Mouse (Mus musculus) liver, adult 2 months (tissue): ENCODE measurements around the gene Olfr1380. TPM values are rescaled to one million over a fixed set of nuclear protein-coding genes. Genes with fewer than 3 reads are reported as not detected.
A peak's percentile ranks its signal among the peaks of the same experiment; 100 is the strongest.
"Not testable (repeated sequence)": the region's sequence is repeated elsewhere in the genome, so short reads cannot be mapped to it uniquely, and the experiment has no call there.

Experiments
- DNase-seq: peaks from one replicate; pipeline ENCODE4 v3.0.0-alpha.2; 2011; ENCODE audit warnings: low read depth, low spot score; ENCODE audit errors: extremely low read depth
- H3K27ac ChIP-seq: fragments of 200-500 bp; replicated peaks from 2 replicates; pipeline ENCODE4 v1.5.1; 2012; ENCODE audit warnings: low read depth, mild to moderate bottlenecking, control low read depth, inconsistent platforms, low read length; ENCODE audit not compliant: insufficient read depth
- H3K27me3 ChIP-seq: fragments of 200-500 bp; 2 replicates; pipeline ENCODE4 v1.6.1; 2012; ENCODE audit warnings: mild to moderate bottlenecking, moderate library complexity, low read length, inconsistent platforms; ENCODE audit not compliant: control insufficient read depth, insufficient read depth
- H3K36me3 ChIP-seq: fragments of 200-500 bp; 2 replicates; pipeline ENCODE4 v1.6.1; 2012; ENCODE audit warnings: low read length, inconsistent platforms; ENCODE audit not compliant: control insufficient read depth, insufficient read depth
- H3K4me1 ChIP-seq: fragments of 200-500 bp; 2 replicates; pipeline ENCODE4 v1.6.1; 2011; ENCODE audit warnings: low read length; ENCODE audit not compliant: control insufficient read depth, insufficient read depth
- H3K4me3 ChIP-seq: fragments of 200-500 bp; 2 replicates; pipeline ENCODE4 v1.5.1; 2011; ENCODE audit warnings: low read depth, mild to moderate bottlenecking, control low read depth, low read length, moderate library complexity; ENCODE audit not compliant: insufficient read depth
- H3K79me2 ChIP-seq: fragments of 200-500 bp; 2 replicates; pipeline ENCODE4 v1.6.1; 2012; ENCODE audit warnings: inconsistent platforms, mild to moderate bottlenecking, low read length, moderate library complexity; ENCODE audit not compliant: control insufficient read depth, insufficient read depth
- H3K9ac ChIP-seq: fragments of 200-500 bp; 2 replicates; pipeline ENCODE4 v1.6.1; 2012; ENCODE audit warnings: low read depth, mild to moderate bottlenecking, control low read depth, inconsistent platforms, low read length
- CTCF ChIP-seq: fragments of 200-500 bp; IDR thresholded peaks from 2 replicates; pipeline ENCODE4 v1.5.1; 2011; ENCODE audit warnings: low read depth, low read length, control low read depth
- POLR2A ChIP-seq: fragments of 200-500 bp; IDR thresholded peaks from 2 replicates; pipeline ENCODE4 v1.6.1; 2011; ENCODE audit warnings: low read length, control low read depth; ENCODE audit not compliant: insufficient read depth; ENCODE audit errors: extremely low read depth
- WGBS: fragments of 180-500 bp; shearing (Covaris S2); methylation state at CpG from one replicate; pipeline ENCODE4 v1.1.7; 2018; 5-methylcytosine and 5-hydroxymethylcytosine counted together
- polyA plus RNA-seq: library from polyadenylated mRNA; depleted of rRNA; stranded (reverse); fragments of >200 nt; gene quantifications from 2 replicates; pipeline ENCODE4 v1.2.3, GENCODE M21; 2012
- total RNA-seq: library from RNA; depleted of rRNA; stranded (reverse); fragments of >200 nt; gene quantifications from 2 replicates; pipeline ENCODE4 v1.2.3, GENCODE M21; 2014

The Olfr1380 gene
- total and polyA plus RNA-seq, 2 experiments: not detected

DNA sequence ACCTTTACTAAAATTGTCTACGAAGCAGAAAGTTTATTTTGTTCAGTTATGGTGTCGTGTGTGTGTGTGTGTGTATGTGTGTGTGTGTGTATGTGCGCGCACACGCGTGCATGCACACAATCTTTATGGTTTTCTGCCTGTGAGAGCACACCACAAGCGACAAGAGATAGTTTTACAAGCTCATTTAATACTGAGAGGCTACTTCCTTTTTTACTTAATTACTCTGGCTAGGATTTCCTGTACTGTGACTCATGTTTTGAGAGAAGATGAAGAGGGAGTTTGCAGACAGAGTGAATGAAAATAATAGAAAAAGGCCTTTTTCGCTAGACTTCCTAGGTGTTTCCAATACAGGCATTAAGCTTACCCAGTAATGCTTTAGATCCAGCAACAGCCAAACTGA, 23.8 kb downstream of the Olfr1380 start:
- not testable (repeated sequence) for H3K9ac ChIP-seq, H3K27me3 ChIP-seq, H3K27ac ChIP-seq, H3K79me2 ChIP-seq, DNase-seq, H3K4me3 ChIP-seq, H3K4me1 ChIP-seq, H3K36me3 ChIP-seq
- WGBS: 68% methylated on average over 8 of the region's 8 CpGs

DNA sequence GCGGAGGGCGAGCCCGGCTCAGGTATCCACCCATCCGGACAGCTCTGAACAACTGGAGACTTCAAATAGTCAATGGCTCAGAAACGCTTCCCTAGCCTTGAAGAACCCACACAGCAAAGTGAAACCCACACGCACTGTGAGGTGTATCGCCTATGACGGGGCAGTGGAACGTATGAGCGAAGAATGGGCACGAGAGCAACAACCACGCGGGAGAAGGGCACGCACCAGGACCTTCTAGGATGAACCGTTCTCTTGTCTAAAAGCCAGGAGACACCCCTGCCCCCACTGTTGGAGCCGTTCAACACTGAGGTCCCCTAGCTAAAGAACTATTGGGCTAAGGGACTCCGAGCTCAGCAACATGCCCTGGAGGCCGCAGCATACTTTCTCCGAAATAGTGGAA, 33.5 kb downstream of the Olfr1380 start:
- Histone ChIP-seq H3K27ac (no peak overlapping the region), H3K36me3 (no peaks in the 10 kb centered on the region), H3K4me3 (no peak overlapping the region), H3K4me1 (no peaks in the 10 kb centered on the region), H3K27me3 (no peaks in the 10 kb centered on the region), H3K9ac (no peak overlapping the region), H3K79me2 (no peaks in the 10 kb centered on the region)
- 89% methylated on average over 19 of the region's 19 CpGs for WGBS
- DNase-seq: no peak
- TF ChIP-seq CTCF (no peak), POLR2A (no peak)

DNA sequence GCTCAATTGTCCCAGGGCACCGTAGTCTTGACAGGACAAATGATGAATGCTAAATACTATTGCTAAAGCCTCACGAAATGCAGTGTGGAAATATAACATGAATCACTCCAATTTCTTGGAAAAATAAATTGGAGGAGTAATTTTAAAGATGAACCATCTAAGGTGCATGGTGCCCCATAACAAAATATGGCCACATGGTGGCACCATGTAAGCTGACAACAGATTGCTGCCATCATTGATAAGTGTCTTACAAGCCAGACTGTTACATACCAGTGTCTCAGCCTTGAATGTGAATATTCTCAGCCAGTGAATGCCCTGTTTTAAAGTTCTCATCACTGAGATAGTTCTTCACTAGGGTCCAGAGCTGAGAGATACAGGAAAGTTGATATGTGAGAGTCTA, 40.5 kb downstream of the Olfr1380 start:
- not testable (repeated sequence) for H3K9ac ChIP-seq, H3K4me3 ChIP-seq, H3K27ac ChIP-seq, H3K4me1 ChIP-seq, H3K27me3 ChIP-seq, DNase-seq, H3K79me2 ChIP-seq, H3K36me3 ChIP-seq
- 68% methylated on average over 2 of the region's 2 CpGs for WGBS

DNA sequence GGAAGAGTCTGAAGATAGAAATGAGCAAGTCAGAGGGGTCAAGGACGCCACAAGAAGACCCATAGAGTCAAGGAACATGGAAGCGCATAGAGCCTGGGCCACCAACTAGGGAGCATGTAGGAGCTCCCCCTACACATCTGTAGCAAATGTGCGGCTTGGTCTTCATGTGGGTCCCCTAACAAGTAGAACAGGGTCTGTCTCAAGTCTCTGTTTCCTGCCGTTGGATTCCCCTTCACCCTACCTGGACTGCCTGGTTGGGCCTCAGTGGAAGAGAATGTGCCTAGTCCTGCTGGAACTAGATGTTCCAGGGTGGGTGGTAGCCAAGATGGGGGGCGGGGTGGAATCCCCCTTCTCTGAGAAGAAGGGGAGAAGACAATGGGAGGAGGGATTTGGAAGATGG, 51.6 kb downstream of the Olfr1380 start:
- not testable (repeated sequence) for H3K36me3 ChIP-seq, H3K27me3 ChIP-seq, H3K9ac ChIP-seq, DNase-seq, H3K4me3 ChIP-seq, H3K79me2 ChIP-seq, H3K27ac ChIP-seq, H3K4me1 ChIP-seq
- 82% methylated on average over 5 of the region's 5 CpGs for WGBS

DNA sequence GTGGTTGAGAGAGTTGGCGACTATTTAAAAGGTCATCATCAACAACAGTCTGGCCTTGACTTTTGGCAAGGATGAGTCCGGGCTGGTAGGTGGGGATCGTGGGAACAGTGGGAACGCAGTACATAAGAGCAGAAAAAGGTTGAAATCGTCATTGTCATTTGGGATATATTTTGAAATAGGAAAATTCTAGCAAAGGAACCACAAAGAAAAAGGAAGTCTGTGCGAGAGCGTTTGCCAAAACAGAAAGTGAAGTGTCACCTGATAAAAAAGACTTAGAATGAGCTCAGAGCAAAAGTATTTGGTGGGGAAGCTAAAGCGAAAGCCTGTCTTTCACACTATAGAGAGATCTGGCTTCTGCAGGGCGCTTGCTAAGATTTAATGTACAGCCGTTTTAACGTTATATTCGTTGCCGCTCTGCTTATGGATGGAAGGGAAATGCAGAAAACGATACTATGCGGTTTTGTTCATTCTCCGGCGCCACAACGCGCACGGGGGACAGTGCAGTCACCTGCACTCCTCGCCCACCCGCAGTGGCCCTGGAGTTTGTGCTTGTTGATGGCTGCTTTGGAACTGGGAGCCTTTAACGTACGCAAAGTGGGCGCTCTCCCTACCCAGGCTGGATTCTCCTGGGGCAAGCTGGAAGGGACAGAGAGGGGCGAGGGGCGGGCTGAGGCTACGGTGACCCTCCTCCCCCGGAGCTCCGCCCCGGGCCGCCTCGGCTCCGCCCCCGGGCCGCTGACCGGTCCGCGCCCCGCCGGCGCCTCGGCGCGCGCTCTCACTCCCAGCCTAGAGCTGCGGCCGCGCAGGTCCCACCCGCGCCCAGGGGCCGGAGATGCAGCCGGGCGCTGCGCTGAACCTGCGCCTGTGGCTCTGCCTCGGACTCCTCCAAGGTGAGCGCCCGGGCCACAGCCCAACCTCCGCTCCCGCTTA, 52.5 kb downstream of the Olfr1380 start, which contains the start of gene Flt4:
TSS of gene Flt4 (plus strand) at position 326 of the 930 bp plus-strand sequence.
- not testable (repeated sequence) for H3K36me3 ChIP-seq, H3K79me2 ChIP-seq, H3K27me3 ChIP-seq, H3K4me1 ChIP-seq, DNase-seq
- Histone ChIP-seq H3K9ac (peak within 1 kb of the TSS; percentile 77), H3K4me3 (peak within 1 kb of the TSS; percentile 77), H3K27ac (peak within 1 kb of the TSS; percentile 31)
- 3% methylated on average over 61 of the region's 61 CpGs for WGBS

DNA sequence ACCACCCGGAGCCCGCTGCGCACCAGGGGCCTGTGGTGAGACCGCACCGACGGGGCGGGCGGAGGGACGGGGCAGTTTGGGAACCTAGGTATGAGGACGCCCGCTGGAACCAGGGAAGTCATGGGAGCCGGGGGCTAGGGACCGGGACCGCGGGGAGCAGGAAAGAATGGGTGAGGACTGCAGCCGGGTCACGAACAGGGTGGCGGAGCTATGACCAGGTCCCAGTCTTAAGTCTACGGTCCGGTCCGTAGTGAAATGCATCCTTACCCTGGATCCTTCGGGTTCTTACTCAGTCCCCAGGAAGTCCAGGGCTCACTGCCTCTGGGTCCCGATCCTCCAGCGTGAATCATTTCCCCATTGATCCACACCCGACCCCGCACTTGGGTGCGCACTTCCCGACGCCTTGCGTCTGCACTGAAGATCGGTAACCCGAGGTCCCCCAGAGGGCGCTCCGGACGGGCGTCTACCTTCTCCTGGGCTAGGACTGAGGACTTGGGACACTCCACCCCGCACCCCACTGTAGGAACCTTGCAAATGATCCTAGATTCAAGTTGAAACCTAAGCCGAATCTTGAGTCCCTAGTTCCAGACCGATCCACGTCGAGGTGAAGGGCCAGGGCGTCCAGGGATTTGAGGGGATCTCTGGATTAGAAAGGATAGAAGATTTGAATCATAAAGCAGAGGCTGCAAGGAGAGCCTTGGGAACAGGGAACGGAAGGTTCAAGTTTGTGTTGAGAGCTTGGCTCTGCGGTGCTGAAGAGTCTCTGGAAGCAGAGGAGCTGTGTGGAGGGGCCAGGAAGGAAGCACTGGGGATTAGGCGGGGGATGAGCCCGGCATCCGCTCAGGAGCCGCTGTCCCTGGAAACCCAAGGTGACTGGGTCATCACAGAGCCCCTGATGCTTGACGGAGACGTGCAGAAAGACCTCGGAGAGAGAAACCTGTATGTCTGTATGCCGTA, 53.5 kb downstream of the Olfr1380 start:
- H3K27ac ChIP-seq: peak overlapping the region; percentile 31
- not testable (repeated sequence) for DNase-seq, H3K36me3 ChIP-seq, H3K4me1 ChIP-seq, H3K79me2 ChIP-seq, H3K27me3 ChIP-seq
- H3K9ac ChIP-seq: peak overlapping the region; percentile 77
- H3K4me3 ChIP-seq: peak overlapping the region; percentile 75
- WGBS: 4% methylated on average over 52 of the region's 52 CpGs

DNA sequence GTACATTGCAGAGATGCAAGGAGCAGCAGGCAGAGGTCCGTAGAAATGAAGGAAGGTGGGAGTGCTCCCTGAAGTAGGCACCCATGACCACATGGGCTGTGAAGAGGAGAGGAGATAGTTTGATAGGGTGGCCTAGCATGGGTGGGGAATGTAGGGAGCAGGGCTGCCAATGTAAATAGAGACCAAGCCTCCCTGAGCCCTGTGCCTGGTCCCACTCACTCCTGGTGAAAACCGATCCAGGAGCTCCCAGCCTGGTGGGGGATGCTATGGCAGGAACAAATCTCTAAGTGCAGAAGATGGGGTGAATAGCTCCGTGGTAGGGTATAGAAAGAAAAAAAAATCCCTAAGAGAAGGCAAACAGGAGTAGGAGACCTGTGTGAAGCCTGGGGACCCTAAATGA, 54.7 kb downstream of the Olfr1380 start:
- peak overlapping the region; percentile 38 for H3K4me3 ChIP-seq
- DNase-seq, H3K4me1 ChIP-seq, H3K36me3 ChIP-seq, H3K79me2 ChIP-seq, H3K27me3 ChIP-seq: not testable (repeated sequence)
- peak overlapping the region; percentile 43 for H3K9ac ChIP-seq
- 27% methylated on average over 3 of the region's 3 CpGs for WGBS
- H3K27ac ChIP-seq: peak overlapping the region; percentile 39; the same call in 1 of the 2 replicates
